Mouse (Mus musculus) small intestine, adult 2 months (tissue): Measurements from ENCODE around the gene Ppp1r32.

ENCODE experiments used
- CTCF ChIP-seq: fragments of 200-500 bp; IDR thresholded peaks from 2 replicates; pipeline ENCODE4 v1.5.1; 2012; ENCODE audit warnings: low read depth, mild to moderate bottlenecking, control low read depth, inconsistent platforms, low read length, moderate library complexity, mixed read lengths; ENCODE audit not compliant: insufficient replicate concordance, insufficient read length; ENCODE audit errors: extremely low read depth
- POLR2A ChIP-seq: fragments of 200-500 bp; IDR thresholded peaks from 2 replicates; pipeline ENCODE4 v1.6.1; 2012; ENCODE audit warnings: low read depth, mild to moderate bottlenecking, control low read depth, inconsistent platforms, low read length, moderate library complexity

DNA sequence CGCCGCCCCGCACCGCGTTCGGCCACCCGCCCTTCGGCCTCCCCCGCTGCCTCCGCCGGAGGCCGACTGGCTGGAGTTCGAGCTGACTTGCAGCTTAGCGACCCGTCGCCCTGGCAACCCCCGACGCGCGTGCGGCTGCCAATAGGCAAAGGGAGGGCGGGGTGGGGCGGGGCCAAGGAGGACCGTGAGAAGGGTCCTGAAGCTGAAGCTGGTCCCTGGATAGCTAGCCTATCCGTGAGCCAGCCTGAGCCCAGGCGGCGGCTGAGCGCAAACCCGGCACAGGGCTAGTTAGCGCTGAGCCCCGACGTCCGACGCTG lies 25.3 kb downstream of the Ppp1r32 start:
- TF ChIP-seq CTCF (no peak), POLR2A (no peak)
